Mouse (Mus musculus): ENCODE data around the gene Rnf121.
"Not testable (repeated sequence)": the region's sequence is repeated elsewhere in the genome, so short reads cannot be mapped to it uniquely, and the experiment has no call there.

The Rnf121 gene

GRCm38 (mm10) chr7:102063891-102064290 is 1.4 kb downstream of the Rnf121 start:
- DNase-seq: no peak

- no peak for DNase-seq
Measured at GRCm38 (mm10) chr7:102062203-102062602, 3.1 kb downstream of the Rnf121 start.

GRCm38 (mm10) chr7:102061353-102061752 is 3.9 kb downstream of the Rnf121 start:
- no peak for DNase-seq

GRCm38 (mm10) chr7:102048524-102048923 is 16.7 kb downstream of the Rnf121 start:
- not testable (repeated sequence) for DNase-seq

GRCm38 (mm10) chr7:102042314-102042713 is 23.0 kb downstream of the Rnf121 start:
- DNase-seq: no peak

- DNase-seq: no peak
Measured at GRCm38 (mm10) chr7:102037318-102037717, 28.0 kb downstream of the Rnf121 start.

- DNase-seq: no peak
Measured at GRCm38 (mm10) chr7:102035534-102035933, 29.7 kb downstream of the Rnf121 start.

GRCm38 (mm10) chr7:102034904-102035303 is 30.4 kb downstream of the Rnf121 start:
- no peak for DNase-seq

GRCm38 (mm10) chr7:102025187-102026119 is 39.8 kb downstream of the Rnf121 start:
- DNase-seq: no peak

- DNase-seq: no peak
Measured at GRCm38 (mm10) chr7:102023821-102024220, 41.4 kb downstream of the Rnf121 start.

GRCm38 (mm10) chr7:102020934-102021333 is 44.3 kb downstream of the Rnf121 start:
- not testable (repeated sequence) for DNase-seq

GRCm38 (mm10) chr7:102019362-102019761 is 45.9 kb downstream of the Rnf121 start:
- no peak for DNase-seq

GRCm38 (mm10) chr7:102018590-102018989 is 46.7 kb downstream of the Rnf121 start, which contains the start of gene Il18bp:
TSS of gene Il18bp (minus strand) at chr7:102018690.
- no peak for DNase-seq

GRCm38 (mm10) chr7:102018034-102018433 is 47.2 kb downstream of the Rnf121 start:
- DNase-seq: no peak

- no peak for DNase-seq
Measured at GRCm38 (mm10) chr7:102017452-102017851, 47.8 kb downstream of the Rnf121 start.

- DNase-seq: no peak
Measured at GRCm38 (mm10) chr7:102016936-102017335, 48.3 kb downstream of the Rnf121 start.

- DNase-seq: no peak
Measured at GRCm38 (mm10) chr7:102014995-102015394, 50.3 kb downstream of the Rnf121 start.

GRCm38 (mm10) chr7:102013416-102013815 is 51.9 kb downstream of the Rnf121 start:
- DNase-seq: no peak

- DNase-seq: no peak
Measured at GRCm38 (mm10) chr7:102011855-102012254, 53.4 kb downstream of the Rnf121 start.

- no peak for DNase-seq
Measured at GRCm38 (mm10) chr7:102006520-102006919, 58.7 kb downstream of the Rnf121 start.

GRCm38 (mm10) chr7:102000921-102001630 is 64.2 kb downstream of the Rnf121 start:
- no peak for DNase-seq

- no peak for DNase-seq
Measured at GRCm38 (mm10) chr7:102000296-102000695, 65.0 kb downstream of the Rnf121 start.

- DNase-seq: no peak
Measured at GRCm38 (mm10) chr7:101999461-102000151, 65.7 kb downstream of the Rnf121 start.

All from spleen, adult 18-20 months (tissue).